Mouse (Mus musculus) neutrophil, adult 5-6 weeks (primary cell): ENCODE results near the gene Lpo. TPM values are rescaled to one million over a fixed set of nuclear protein-coding genes. Genes with fewer than 3 reads are reported as not detected.

Experiments
- ATAC-seq: fragments of 151-379, 151-347 bp; 2 replicates; pipeline ENCODE4 v1.8.0; 2017; ENCODE audit warnings: mild to moderate bottlenecking, moderate TSS enrichment; ENCODE audit not compliant: insufficient number of reproducible peaks, poor library complexity, low FRiP score, severe bottlenecking; ENCODE audit errors: extremely low read depth
- total RNA-seq: library from RNA; stranded (forward); fragments of 200-1000 nt; gene quantifications from 2 replicates; pipeline ENCODE4 v1.2.3, GENCODE M21; 2017

Lpo gene
- total RNA-seq, 1 experiment from 2014 or later = not detected

DNA sequence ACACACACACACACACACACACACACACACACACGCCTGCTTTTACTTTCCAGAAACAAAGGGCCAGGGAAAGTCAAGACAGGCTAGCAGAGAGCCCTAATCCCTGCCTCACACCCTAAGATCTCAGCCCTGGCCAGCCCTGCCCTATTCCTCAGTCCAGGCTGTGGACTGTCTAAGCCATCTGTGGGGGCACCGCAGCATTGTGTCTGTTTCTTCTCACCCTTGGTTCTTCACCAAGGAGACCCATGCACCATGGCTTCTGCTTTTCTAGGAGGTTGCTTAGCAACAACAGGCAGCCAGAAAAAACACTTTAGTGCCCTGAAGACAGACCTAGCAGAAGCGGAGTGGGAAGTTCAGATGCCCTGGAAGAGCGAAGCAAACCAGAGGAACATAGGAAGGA is 16.7 kb downstream of the Lpo start:
- no peak for ATAC-seq

- 0 out of 2 replicates have a peak, but pooled peaks have one; percentile 23 for ATAC-seq
These were observed 19.9 kb downstream of the Lpo start for GRCm38 (mm10) chr11:87808236-87808635.

DNA sequence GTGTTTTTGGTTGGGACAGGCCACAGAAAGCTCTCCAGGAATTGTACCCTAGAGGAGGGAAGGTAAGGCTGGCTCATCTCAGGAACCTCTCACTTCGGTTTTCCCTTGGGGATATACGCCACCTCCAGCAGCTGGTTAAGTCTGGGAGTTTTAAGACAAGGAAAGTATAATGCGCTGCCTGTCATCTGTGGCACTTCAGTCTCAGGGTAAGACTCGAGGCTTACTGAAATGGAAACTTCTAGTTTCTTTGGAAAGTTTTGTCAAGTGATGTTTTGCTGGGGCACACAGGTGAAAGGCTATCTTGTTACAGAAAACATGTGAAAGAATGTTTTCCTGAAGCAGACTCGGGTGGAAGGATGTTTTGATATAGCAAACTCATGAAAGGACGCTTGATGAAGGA is 20.7 kb downstream of the Lpo start:
- ATAC-seq = no peak

GRCm38 (mm10) chr11:87805448-87805847 is 22.6 kb downstream of the Lpo start:
- ATAC-seq = no peak

GRCm38 (mm10) chr11:87802621-87803020 is 25.5 kb downstream of the Lpo start:
- 0 out of 2 replicates have a peak, but pooled peaks have one; percentile 18 for ATAC-seq

- ATAC-seq = no peak
These were observed 26.3 kb downstream of the Lpo start for GRCm38 (mm10) chr11:87801711-87802275.

DNA sequence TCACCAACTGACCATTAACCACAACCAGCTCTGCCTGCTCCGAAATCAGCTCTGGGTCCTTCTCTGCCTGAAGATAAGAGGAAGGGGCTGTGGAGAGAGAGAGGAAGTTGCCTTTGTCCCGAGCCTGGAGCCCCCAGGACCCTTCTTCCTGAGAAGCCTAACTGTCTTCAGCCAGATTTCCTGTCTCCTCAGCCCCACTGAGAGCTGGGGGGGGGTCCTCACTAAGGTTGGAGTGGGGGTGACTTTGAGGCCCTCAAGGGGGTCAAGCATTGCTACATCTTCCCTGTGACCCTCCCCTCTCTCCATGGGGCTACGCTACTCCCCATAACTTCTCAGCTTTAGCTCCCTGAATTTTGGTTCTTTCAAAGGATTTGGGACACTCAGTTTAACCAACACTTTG is 34.6 kb downstream of the Lpo start, which contains the start of gene Mpo:
Mpo (plus strand) TSS at position 122 of the 400 bp plus-strand sequence.
- no peak for ATAC-seq

DNA sequence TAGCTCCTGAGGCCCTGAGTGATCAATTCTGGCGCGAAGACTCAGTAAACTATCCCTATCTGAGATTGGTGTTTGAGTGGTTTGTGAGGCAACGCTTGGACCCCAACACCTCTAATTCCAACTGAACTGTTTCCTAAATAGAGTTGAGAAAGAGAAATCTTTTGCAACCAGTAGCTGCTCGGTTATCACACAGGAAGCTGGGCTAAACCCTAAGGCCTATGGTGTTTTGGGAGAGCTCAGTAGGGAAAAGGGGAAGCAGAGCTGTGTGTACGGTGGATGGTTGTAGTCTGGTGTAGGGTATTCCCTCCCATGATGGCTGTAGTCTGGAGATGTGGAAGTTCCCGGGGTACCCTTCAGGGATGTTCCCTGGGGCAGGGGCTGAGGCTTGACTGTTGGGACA is 38.0 kb downstream of the Lpo start:
- no peak for ATAC-seq

DNA sequence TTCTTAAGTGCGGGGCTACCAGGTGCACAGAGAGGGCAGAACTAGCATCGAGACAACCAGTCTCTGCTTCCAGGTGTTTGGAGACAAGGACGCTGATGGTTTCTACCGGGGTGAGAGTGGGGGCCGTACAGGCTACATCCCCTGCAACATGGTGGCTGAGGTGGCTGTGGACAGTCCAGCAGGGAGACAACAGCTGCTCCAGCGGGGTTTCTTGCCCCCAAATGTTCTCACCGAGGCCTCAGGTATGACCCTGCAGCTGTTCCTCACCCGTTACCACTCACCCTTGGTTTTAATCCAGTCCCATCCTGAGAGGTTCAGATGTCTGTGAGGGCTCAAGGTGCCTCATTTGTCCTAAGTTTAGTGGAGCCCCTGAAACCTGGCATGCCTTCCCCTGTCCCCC is 48.0 kb downstream of the Lpo start:
- no peak for ATAC-seq

DNA sequence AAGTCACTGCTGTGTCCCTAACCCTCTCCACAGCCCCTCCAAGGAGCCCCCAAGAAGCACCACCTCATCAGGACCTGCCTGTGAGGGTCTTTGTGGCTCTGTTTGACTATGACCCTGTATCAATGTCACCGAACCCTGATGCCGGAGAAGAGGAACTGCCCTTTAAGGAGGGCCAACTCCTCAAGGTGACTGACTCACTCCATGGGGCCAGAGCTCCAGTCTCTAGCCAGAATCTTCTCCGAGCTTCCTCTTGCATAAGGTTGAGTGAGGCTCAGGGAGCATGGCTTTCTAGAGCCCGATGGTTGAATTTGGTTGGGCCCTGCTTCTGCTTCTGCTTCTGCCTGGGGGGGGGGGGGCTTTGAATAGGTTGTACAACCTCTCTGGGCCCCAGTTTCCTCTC is 48.7 kb downstream of the Lpo start:
- no peak for ATAC-seq

DNA sequence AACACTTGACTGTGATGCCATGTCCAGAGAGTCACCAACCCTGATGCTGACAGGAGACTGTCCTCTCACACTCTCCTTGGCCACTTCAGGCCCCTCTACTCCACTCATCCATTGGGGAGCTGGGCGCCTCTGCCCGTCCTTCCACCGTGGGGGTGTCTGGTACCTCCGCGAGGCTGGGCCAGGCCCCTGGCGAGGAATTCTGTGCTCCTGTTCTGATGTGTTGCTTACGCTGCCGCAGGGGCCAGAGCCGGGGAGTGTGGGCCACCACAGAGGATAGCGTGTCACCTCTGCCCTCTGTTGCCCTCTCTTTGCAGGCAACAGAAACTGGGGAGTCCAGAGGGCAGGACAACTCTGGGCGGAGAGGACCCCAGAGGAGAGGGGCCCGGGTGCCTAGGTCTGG is 49.2 kb downstream of the Lpo start:
- no peak for ATAC-seq

DNA sequence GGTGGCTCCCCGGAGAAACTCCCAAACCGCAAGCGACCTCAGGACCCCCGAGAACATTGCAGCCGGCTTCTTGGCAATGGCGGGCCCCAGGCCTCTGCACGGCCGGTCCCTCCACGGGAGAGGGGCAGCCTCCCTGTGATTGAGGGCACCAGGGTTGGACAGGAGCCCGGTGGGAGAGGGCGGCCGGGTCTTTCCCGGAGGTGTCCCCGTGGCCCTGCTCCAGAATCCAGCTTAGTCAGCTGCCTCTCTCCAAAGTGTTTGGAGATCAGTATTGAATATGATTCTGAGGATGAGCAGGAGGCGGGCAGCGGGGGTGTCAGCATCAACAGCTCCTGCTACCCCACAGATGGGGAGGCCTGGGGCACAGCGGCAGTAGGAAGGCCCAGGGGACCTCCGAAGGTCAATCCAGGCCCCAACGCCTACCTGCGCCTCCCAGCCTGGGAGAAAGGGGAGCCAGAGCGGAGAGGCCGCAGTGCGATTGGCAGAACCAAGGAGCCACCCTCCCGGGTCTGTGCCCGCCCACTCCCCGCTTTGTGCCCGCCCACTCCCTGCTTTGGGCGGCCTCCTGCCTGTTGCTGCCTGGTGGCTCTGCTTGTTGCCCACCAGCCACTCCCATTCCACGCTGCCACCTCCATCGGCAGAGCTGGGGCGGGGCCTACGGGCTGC is 49.9 kb downstream of the Lpo start:
- no peak for ATAC-seq

GRCm38 (mm10) chr11:87772354-87772753 is 55.7 kb downstream of the Lpo start:
- no peak for ATAC-seq

DNA sequence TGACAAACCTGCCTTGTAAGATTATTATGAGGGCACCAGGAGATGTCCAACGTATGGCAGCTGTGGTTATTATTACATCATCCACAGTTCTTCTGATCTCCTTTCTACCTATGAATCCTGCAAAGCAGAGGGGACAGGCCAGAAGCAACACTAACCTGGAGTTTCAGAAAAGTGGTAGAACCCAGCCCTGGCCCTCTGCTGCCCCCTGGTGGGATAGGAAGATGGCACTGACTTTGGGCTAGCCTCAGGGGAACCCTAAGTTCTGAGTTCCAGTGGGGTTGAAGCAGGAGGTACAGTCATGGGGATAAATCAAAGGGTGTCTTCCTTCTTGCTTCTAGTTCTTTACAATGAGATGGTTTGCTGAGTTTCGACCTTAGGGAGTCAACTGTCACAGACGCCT is 57.1 kb downstream of the Lpo start:
- peak; percentile 77 for ATAC-seq

DNA sequence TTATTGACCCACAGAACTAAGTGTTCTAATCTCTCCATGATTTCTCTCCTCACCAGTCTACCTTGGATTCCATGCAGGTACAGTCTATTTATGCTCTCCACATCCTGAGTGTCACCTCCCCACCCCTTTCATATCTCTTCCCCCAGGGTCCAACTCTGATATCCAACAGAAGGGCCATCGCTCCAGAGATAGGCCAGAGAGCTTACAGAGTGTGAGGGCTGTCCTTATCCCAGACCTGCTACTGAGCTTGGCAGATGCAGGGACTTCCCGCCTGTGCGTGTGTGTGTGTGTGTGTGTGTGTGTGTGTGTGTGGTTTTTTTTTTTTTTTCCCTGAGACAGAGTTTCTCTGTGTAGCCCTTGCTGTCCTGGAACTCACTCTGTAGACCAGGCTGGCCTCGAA is 59.3 kb downstream of the Lpo start:
- no peak for ATAC-seq

- ATAC-seq = no peak
These were observed 63.9 kb downstream of the Lpo start for GRCm38 (mm10) chr11:87763988-87764876.

DNA sequence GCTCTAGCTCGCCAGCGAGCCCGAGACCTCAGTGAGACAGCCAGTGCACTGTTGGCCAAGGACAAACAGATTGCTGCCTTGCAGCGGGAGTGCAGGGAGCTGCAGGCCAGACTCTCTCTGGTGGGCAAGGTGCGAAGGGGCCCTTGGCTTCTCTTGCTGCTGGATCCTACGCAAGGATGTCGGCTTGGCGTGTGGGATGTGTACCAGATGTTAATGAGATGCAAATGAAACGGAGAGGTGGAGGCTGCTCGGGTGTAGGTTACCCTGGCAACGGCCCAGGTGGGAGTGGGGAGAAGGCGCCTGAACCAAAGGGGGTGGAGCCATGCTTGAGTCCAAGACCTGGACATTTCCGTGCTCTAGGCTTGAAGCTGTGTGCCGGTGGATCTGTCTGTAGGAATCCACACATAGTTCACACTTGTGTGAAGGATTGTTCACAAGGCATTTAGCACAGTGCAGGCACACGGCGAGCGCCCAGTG is 64.5 kb downstream of the Lpo start:
- no peak for ATAC-seq

DNA sequence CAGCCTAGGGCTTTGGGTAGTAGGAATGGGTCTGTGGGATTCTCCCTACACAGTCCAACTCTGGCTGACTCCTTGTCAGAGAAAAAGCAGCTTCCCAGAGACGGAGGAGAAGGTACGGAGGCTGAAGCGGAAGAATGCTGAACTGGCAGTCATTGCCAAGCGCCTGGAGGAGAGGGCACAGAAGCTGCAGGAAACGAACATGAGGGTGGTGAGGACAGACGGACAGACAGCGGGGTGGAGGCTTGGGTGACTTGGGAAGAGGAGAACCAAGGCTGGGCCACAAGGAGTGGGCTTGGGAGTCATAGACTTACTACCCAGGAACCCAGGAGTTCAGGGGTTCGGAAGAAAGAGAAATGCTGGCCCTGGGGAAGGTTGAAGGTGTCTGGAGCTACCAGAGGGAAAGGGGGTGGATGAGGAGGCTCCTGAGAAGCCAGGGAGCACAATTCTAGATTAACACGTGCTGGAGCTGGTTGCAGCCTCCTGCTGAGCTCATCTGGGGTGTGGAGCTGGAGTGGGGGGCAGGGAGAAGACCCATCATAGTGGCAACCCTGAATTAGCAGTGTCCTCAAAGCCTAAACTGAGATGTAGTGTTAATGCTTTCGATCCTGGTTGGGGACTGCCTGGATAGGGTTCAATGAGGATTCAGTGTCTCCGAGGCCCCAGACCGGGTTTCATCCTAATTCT is 65.2 kb downstream of the Lpo start:
- no peak for ATAC-seq
